Mouse (Mus musculus) CH12.LX (cell line): ENCODE data around the gene Aoc3. TPM values are rescaled to one million over a fixed set of nuclear protein-coding genes. Genes with fewer than 3 reads are reported as not detected.

Source experiments
- DNase-seq: peaks from one replicate; pipeline ENCODE4 v3.0.0-alpha.2; 2013; ENCODE audit errors: extremely low read depth
- H3K27ac ChIP-seq: 2 replicates; pipeline ENCODE4 v1.5.1; 2012; ENCODE audit warnings: low read depth, mild to moderate bottlenecking, control low read depth, moderate library complexity; ENCODE audit not compliant: insufficient read depth
- H3K27me3 ChIP-seq: replicated peaks from 2 replicates; pipeline ENCODE3; 2012; ENCODE audit warnings: inconsistent platforms
- H3K36me3 ChIP-seq, 2 experiments: replicated peaks in 1 of 2; 2 replicates each; pipeline versions ENCODE3 to v1.6.1; 2012; ENCODE audit warnings: inconsistent platforms in 1 of 2, low read length in 1 of 2, mild to moderate bottlenecking in 1 of 2, mixed read lengths in 1 of 2, moderate library complexity in 1 of 2; ENCODE audit not compliant: control insufficient read depth in 1 of 2, insufficient read depth in 1 of 2
- H3K4me1 ChIP-seq, 2 experiments: 2 replicates each; pipeline ENCODE4 v1.6.1; 2012; ENCODE audit warnings: inconsistent platforms in 1 of 2, moderate library complexity in 1 of 2; ENCODE audit not compliant: insufficient read depth in 2 of 2, control insufficient read depth in 1 of 2
- H3K4me2 ChIP-seq: 2 replicates; pipeline ENCODE4 v1.6.1; 2012; ENCODE audit warnings: low read depth, mild to moderate bottlenecking, control low read depth; ENCODE audit not compliant: poor library complexity, insufficient read depth, severe bottlenecking
- H3K4me3 ChIP-seq, 3 experiments: fragments of 150-350 bp in 1 of 3; sonication (generic) in 1 of 3; replicated peaks in 1 of 3; 2 replicates each; pipeline versions ENCODE3 to v1.5.1; 2011 to 2012; ENCODE audit warnings: low read depth in 2 of 3, low read length in 2 of 3, mild to moderate bottlenecking in 2 of 3, moderate library complexity in 2 of 3, control low read depth in 1 of 3, improper control_type of control experiment in 1 of 3, inconsistent platforms in 1 of 3, mixed read lengths in 1 of 3; ENCODE audit not compliant: poor library complexity in 1 of 3
- H3K79me2 ChIP-seq: replicated peaks from 2 replicates; pipeline ENCODE4 v1.6.1; 2012; ENCODE audit warnings: mild to moderate bottlenecking, moderate library complexity; ENCODE audit not compliant: control insufficient read depth, poor library complexity, insufficient read depth, severe bottlenecking; ENCODE audit errors: extremely low read depth
- H3K9ac ChIP-seq: 2 replicates; pipeline ENCODE4 v1.6.1; 2012; ENCODE audit warnings: low read depth, mild to moderate bottlenecking, control low read depth, moderate library complexity; ENCODE audit not compliant: insufficient read depth
- H3K9me3 ChIP-seq: replicated peaks from 2 replicates; pipeline ENCODE3; 2012; ENCODE audit warnings: low read length, inconsistent platforms, mixed read lengths
- BHLHE40 ChIP-seq: IDR thresholded peaks from 2 replicates; pipeline ENCODE4 v1.6.1; 2011; ENCODE audit warnings: mild to moderate bottlenecking, low read depth, low read length, improper control_type of control experiment
- ELF1 ChIP-seq: IDR thresholded peaks from 2 replicates; pipeline ENCODE4 v1.6.1; 2014; ENCODE audit warnings: low read depth, mild to moderate bottlenecking, inconsistent platforms, low read length, improper control_type of control experiment
- EP300 ChIP-seq: IDR thresholded peaks from 2 replicates; pipeline ENCODE4 v1.6.1; 2011; ENCODE audit warnings: low read length, improper control_type of control experiment
- ETS1 ChIP-seq: conservative IDR thresholded peaks from 2 replicates; pipeline ENCODE4 v1.6.1; 2012; ENCODE audit warnings: low read depth, mild to moderate bottlenecking, inconsistent platforms, low read length, improper control_type of control experiment, moderate library complexity
- GABPA ChIP-seq: IDR thresholded peaks from 2 replicates; pipeline ENCODE4 v1.6.1; 2012; ENCODE audit warnings: low read depth, low read length, improper control_type of control experiment, inconsistent platforms; ENCODE audit not compliant: insufficient replicate concordance
- HCFC1 ChIP-seq: IDR thresholded peaks from 2 replicates; pipeline ENCODE4 v1.6.1; 2012; ENCODE audit warnings: low read depth, mild to moderate bottlenecking, inconsistent platforms, low read length, improper control_type of control experiment
- IRF4 ChIP-seq: IDR thresholded peaks from 2 replicates; pipeline ENCODE4 v1.6.1; 2014; ENCODE audit warnings: low read depth, mild to moderate bottlenecking, inconsistent platforms, low read length, improper control_type of control experiment
- JUN ChIP-seq: IDR thresholded peaks from 2 replicates; pipeline ENCODE4 v1.6.1; 2011; ENCODE audit warnings: low read depth, mild to moderate bottlenecking, low read length, improper control_type of control experiment, moderate library complexity; ENCODE audit not compliant: insufficient read depth
- JUND ChIP-seq: conservative IDR thresholded peaks from 2 replicates; pipeline ENCODE4 v1.6.1; 2011; ENCODE audit warnings: low read depth, low read length, improper control_type of control experiment
- KAT2A ChIP-seq: IDR thresholded peaks from 2 replicates; pipeline ENCODE4 v1.6.1; 2012; ENCODE audit warnings: low read length, improper control_type of control experiment, inconsistent platforms; ENCODE audit not compliant: insufficient replicate concordance
- MAFK ChIP-seq: IDR thresholded peaks from 2 replicates; pipeline ENCODE4 v1.6.1; 2011; ENCODE audit warnings: low read length, improper control_type of control experiment; ENCODE audit not compliant: insufficient replicate concordance
- MAX ChIP-seq: IDR thresholded peaks from 2 replicates; pipeline ENCODE4 v1.6.1; 2011; ENCODE audit warnings: low read length, improper control_type of control experiment
- MAZ ChIP-seq: IDR thresholded peaks from 2 replicates; pipeline ENCODE4 v1.6.1; 2012; ENCODE audit warnings: low read depth, mild to moderate bottlenecking, inconsistent platforms, low read length, improper control_type of control experiment, moderate library complexity
- MYC ChIP-seq: IDR thresholded peaks from 2 replicates; pipeline ENCODE4 v1.6.1; 2011; ENCODE audit warnings: low read depth, mild to moderate bottlenecking, improper control_type of control experiment, low read length
- NRF1 ChIP-seq: IDR thresholded peaks from 2 replicates; pipeline ENCODE4 v1.6.1; 2014; ENCODE audit warnings: low read depth, mild to moderate bottlenecking, inconsistent platforms, low read length, improper control_type of control experiment, moderate library complexity
- PAX5 ChIP-seq: IDR thresholded peaks from 2 replicates; pipeline ENCODE4 v1.6.1; 2012; ENCODE audit warnings: low read length, inconsistent platforms, mixed read lengths
- POLR2AphosphoS2 ChIP-seq: IDR thresholded peaks from 2 replicates; pipeline ENCODE4 v1.6.1; 2011; ENCODE audit warnings: low read depth, low read length, improper control_type of control experiment
- RAD21 ChIP-seq: IDR thresholded peaks from 2 replicates; pipeline ENCODE4 v1.6.1; 2011; ENCODE audit warnings: low read depth, mild to moderate bottlenecking, low read length, improper control_type of control experiment, moderate library complexity
- SIN3A ChIP-seq: IDR thresholded peaks from 2 replicates; pipeline ENCODE4 v1.6.1; 2012; ENCODE audit warnings: low read length, improper control_type of control experiment, inconsistent platforms
- TBP ChIP-seq: conservative IDR thresholded peaks from 2 replicates; pipeline ENCODE4 v1.6.1; 2011; ENCODE audit warnings: low read depth, low read length, improper control_type of control experiment
- UBTF ChIP-seq: IDR thresholded peaks from 2 replicates; pipeline ENCODE4 v1.6.1; 2012; ENCODE audit warnings: low read depth, mild to moderate bottlenecking, inconsistent platforms, low read length, improper control_type of control experiment, moderate library complexity
- USF1 ChIP-seq: IDR thresholded peaks from 2 replicates; pipeline ENCODE4 v1.6.1; 2014; ENCODE audit warnings: low read depth, mild to moderate bottlenecking, inconsistent platforms, low read length, improper control_type of control experiment
- USF2 ChIP-seq: conservative IDR thresholded peaks from 2 replicates; pipeline ENCODE4 v1.6.1; 2011; ENCODE audit warnings: low read depth, low read length, improper control_type of control experiment
- ZC3H11A ChIP-seq: IDR thresholded peaks from 2 replicates; pipeline ENCODE4 v1.6.1; 2012; ENCODE audit warnings: low read depth, mild to moderate bottlenecking, inconsistent platforms, low read length, improper control_type of control experiment
- ZKSCAN1 ChIP-seq: IDR thresholded peaks from 2 replicates; pipeline ENCODE4 v1.6.1; 2012; ENCODE audit warnings: low read depth, inconsistent platforms, low read length, improper control_type of control experiment, borderline replicate concordance
- ZNF384 ChIP-seq: IDR thresholded peaks from 2 replicates; pipeline ENCODE4 v1.6.1; 2012; ENCODE audit warnings: low read depth, low read length, improper control_type of control experiment, inconsistent platforms
- dilution Hi-C: fragments of 300-500 bp; cut with MboI; formaldehyde crosslinking; loops from 2 replicates; pipeline ENCODE4 v1.14.3; 2020; ENCODE audit warnings: low sequenced_read_pairs; ENCODE audit not compliant: extremely low pct_unique_long_range_greater_than_20kb, extremely low pct_ligation_motif_present
- in situ Hi-C: fragments of 300-500 bp; cut with MboI; formaldehyde crosslinking; loops from 3 replicates; pipeline ENCODE4 v1.14.3; 2019; ENCODE audit warnings: low sequenced_read_pairs, low pct_ligation_motif_present, low pct_unique_long_range_greater_than_20kb, mixed read lengths
- polyA plus RNA-seq: library from polyadenylated mRNA; unstranded; fragments of >175 nt; gene quantifications from 2 replicates; pipeline ENCODE4 v1.2.1, GENCODE M21; 2012; ENCODE audit warnings: low read depth; ENCODE audit not compliant: insufficient read length
- total RNA-seq, 2 experiments: library from RNA; depleted of rRNA; stranded (reverse); fragments of 300-350 nt in 1 of 2; fragments of >200 nt in 1 of 2; gene quantifications; 2 replicates each; pipeline ENCODE4 v1.2.3; 2012 to 2014

Aoc3 gene
- total and polyA plus RNA-seq, 3 experiments = 0.25 to 0.99 (median 0.28) TPM

- H3K4me3 ChIP-seq = no peak overlapping the region
- dilution Hi-C loops = no loop called here
- peaks cover 7 to 8% of the 10 kb centered on the region in 2 experiments for H3K4me1 ChIP-seq
- no peak overlapping the region for H3K27ac ChIP-seq
- in situ Hi-C loops = no loop called here
- H3K4me2 ChIP-seq = no peak overlapping the region
- peaks cover 6% of the 10 kb centered on the region for H3K27me3 ChIP-seq
- H3K79me2 ChIP-seq = no peaks in the 10 kb centered on the region
- H3K9ac ChIP-seq = no peak overlapping the region
- TF ChIP-seq KAT2A = no peak
- TF ChIP-seq SIN3A = no peak
- TF ChIP-seq UBTF = no peak
- no peak for TF ChIP-seq NRF1
- no peak for TF ChIP-seq GABPA
- no peak for TF ChIP-seq MAX
- TF ChIP-seq USF2 = no peak
- TF ChIP-seq ZC3H11A = no peak
- TF ChIP-seq ELF1 = no peak
- no peak for TF ChIP-seq HCFC1
- no peak for TF ChIP-seq JUN
- no peak for TF ChIP-seq USF1
- TF ChIP-seq TBP = no peak
- no peak for TF ChIP-seq POLR2AphosphoS2
- TF ChIP-seq MYC = no peak
- no peak for TF ChIP-seq ETS1
- TF ChIP-seq BHLHE40 = no peak
- no peak for DNase-seq
- peaks cover 10% of the 10 kb centered on the region for H3K9me3 ChIP-seq
- H3K36me3 ChIP-seq = no peaks in the 10 kb centered on the region
Measured at GRCm38 (mm10) chr11:101348774-101349173, 18.4 kb downstream of the Aoc3 start.

GRCm38 (mm10) chr11:101349216-101349615, 18.8 kb downstream of the Aoc3 start:
- no peaks in the 10 kb centered on the region for H3K36me3 ChIP-seq
- DNase-seq = no peak
- peaks cover 6% of the 10 kb centered on the region for H3K27me3 ChIP-seq
- no peaks in the 10 kb centered on the region for H3K79me2 ChIP-seq
- H3K4me1 ChIP-seq = peaks cover 5 to 8% of the 10 kb centered on the region in 2 experiments; a peak in 3 of 4 replicates
- no peak overlapping the region for H3K4me2 ChIP-seq
- H3K27ac ChIP-seq = no peak overlapping the region
- H3K4me3 ChIP-seq = no peak overlapping the region
- dilution Hi-C loops = no loop called here
- no peak for TF ChIP-seq JUND
- TF ChIP-seq ZNF384 = no peak
- no peak for TF ChIP-seq BHLHE40
- no peak for TF ChIP-seq MAZ
- no peak for TF ChIP-seq UBTF
- TF ChIP-seq EP300 = no peak
- TF ChIP-seq RAD21 = no peak
- TF ChIP-seq MAFK = no peak
- TF ChIP-seq MYC = no peak
- no peak for TF ChIP-seq ELF1
- no peak for TF ChIP-seq ETS1
- no peak for TF ChIP-seq JUN
- TF ChIP-seq IRF4 = no peak
- no peak for TF ChIP-seq MAX
- TF ChIP-seq ZKSCAN1 = no peak
- no peak for TF ChIP-seq PAX5
- no peak for TF ChIP-seq HCFC1
- no peak for TF ChIP-seq POLR2AphosphoS2
- no peak for TF ChIP-seq TBP
- no peak for TF ChIP-seq KAT2A
- in situ Hi-C loops = no loop called here
- peaks cover 10% of the 10 kb centered on the region for H3K9me3 ChIP-seq
- H3K9ac ChIP-seq = no peak overlapping the region
